1 mouse cellular context compared by ENCODE assay signal in the genomic region with DNA sequence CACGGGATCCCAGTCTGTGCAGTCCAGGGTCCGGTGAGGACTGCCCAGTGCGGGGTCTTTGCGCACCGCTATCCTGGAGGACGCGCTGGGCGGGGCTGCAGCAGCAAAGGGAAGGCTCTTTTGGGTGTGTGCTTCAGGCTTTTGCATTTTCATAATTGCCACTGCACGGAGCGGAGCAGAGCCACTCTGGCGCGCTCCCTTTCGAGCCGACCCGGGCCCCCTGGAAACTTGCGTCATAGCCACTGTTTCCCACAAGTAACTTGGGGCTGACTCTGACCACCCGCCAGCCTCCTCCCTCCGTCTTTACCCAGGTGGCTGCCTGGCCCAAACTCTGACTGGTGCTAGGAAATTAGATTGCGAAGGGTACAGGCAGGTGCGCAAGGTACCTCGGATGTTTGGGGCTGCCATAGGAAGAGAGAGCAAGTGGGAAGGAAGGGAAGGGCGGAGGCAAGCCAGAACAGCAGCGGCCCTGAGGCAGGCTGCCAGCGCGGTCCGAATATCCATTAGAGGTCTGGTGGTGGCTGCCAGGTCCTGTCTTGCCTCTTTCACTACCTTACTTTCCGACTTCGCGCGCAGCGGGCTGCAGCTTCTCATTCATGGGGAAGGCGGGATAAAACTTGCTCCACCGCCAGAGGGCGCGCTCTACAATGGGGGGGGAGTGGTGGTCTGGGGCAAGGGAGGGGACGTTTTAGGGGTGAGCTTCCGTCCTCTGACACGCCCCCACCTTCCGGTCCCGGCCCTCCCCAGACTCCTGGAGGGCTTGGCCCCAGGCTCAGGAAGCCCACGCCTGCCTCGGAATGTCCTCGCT.
TF ChIP-seq lines count a peak whose summit lies in the region.

No protein-coding gene starts in this region.

TF ChIP-seq in CH12.LX, 34 proteins besides CTCF, POLR2A, EP300 and RAD21:
- no peak for TF ChIP-seq USF1 (IDR thresholded peaks at IDR 0.05; ENCODE audit: low read depth, low read length)
- no peak for TF ChIP-seq GABPA (IDR thresholded peaks at IDR 0.05; ENCODE audit: insufficient replicate concordance, low read depth, low read length)
- TF ChIP-seq MXI1 (IDR thresholded peaks at IDR 0.05; ENCODE audit: low read depth, low read length) = no peak; the same call in 1 of the 2 replicates
- TF ChIP-seq HCFC1 (IDR thresholded peaks at IDR 0.05; ENCODE audit: low read depth, low read length) = no peak
- no peak for TF ChIP-seq MEF2A (IDR thresholded peaks at IDR 0.05; ENCODE audit: borderline replicate concordance, low read depth, low read length)
- no peak; the same call in 1 of the 2 replicates for TF ChIP-seq BHLHE40 (IDR thresholded peaks at IDR 0.05; ENCODE audit: low read depth, low read length)
- TF ChIP-seq ZNF384 (IDR thresholded peaks at IDR 0.05; ENCODE audit: low read depth, low read length) = no peak
- no peak for TF ChIP-seq E2F4 (IDR thresholded peaks at IDR 0.05; ENCODE audit: insufficient replicate concordance, low read depth, low read length)
- no peak for TF ChIP-seq IRF4 (IDR thresholded peaks at IDR 0.05; ENCODE audit: low read depth, low read length)
- no peak; the same call in 1 of the 2 replicates for TF ChIP-seq SIN3A (IDR thresholded peaks at IDR 0.05; ENCODE audit: low read length)
- TF ChIP-seq ELF1 (IDR thresholded peaks at IDR 0.05; ENCODE audit: low read depth, low read length) = no peak
